Mouse (Mus musculus) R1 (cell line): Measurements from ENCODE around the gene Gm10337.

Experiments
- DNase-seq: peaks from one replicate; pipeline ENCODE4 v3.0.0-alpha.2; 2018; ENCODE audit warnings: low read depth, low spot score

Gene Gm10337

DNA sequence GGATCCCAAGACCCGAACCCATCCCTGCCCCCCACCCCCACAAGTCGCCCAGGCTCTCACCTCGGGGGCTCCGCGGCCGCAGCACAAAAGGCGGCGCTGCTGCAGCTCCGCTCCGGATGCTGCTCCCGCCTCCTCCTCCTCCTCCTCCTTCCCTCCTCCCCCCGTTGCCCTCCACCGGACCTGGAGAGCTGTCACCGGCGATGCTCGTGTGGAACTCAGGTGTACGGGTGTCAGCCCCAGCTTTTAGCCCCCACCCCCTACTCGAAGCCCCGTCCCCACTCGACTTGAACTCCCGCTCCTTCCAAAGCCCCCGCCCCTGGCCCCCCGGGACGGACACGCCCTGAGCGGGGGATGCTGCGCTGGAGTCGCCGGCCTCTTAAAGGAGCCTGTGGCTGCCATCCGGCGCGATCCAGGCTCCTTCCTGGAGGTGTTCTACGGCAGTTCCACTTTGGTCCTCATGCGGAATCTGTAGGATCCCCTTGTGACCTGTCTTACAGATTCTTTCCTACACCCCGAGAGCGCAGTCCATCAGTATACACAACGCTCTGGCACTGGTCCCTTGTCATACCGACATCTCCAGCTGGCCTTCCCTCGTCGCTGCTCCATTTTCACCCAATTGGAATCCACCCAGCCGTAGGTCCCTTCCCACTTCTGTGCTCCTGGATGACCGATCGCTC lies 13.3 kb downstream of the Gm10337 start, which contains the start of gene Map3k12:
TSS of gene Map3k12 (minus strand) at position 337 of the 677 bp plus-strand sequence.
- peak; percentile 75 for DNase-seq

GRCm38 (mm10) chr15:102517631-102517975 lies 14.1 kb downstream of the Gm10337 start:
- DNase-seq: no peak

DNA sequence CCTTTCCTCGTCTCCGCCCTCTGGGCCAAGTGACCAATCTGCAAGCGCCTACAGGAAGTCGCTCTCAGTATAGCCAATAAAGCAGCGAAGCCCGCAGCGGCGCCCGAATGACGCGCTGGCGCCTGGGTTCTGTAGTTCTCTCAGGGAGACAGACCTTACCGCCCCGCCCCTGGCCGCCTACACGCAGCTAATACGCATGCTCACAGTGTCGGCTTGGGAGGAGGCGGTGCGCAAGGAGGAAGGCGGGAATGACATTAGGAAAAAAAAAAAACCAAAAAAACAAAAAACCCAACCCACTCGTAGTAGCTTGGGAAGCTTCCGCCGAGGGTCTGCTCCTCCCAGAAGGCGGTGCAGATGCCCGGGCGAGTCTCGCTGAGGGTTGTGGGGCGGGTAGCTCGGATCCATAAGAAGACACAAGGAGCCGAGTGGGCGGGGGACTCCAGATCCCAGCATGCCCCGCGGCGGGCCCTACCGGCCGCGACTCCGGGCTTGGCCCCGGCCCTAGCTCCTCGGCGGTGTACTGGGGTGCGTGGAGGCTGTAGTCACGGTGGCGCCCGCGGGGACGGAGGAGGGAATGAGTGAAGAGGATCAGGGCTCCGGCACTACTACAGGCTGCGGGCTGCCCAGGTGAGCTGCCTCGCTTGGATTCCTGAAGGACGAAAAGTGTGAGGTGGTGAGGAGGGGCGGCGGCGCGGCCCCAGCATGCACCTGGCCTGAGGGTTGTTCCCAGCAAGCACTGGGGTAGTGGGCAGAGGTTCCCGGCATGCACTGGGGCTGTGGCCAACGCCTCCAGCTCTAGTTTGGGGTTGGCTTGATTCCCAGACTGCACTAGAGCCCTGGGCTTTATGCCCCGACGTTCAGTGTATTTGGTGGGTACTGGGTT lies 14.7 kb downstream of the Gm10337 start, which contains the start of gene Tarbp2:
TSS of gene Tarbp2 (plus strand) at position 217 of the 883 bp plus-strand sequence.
- peak; percentile 100 for DNase-seq

DNA sequence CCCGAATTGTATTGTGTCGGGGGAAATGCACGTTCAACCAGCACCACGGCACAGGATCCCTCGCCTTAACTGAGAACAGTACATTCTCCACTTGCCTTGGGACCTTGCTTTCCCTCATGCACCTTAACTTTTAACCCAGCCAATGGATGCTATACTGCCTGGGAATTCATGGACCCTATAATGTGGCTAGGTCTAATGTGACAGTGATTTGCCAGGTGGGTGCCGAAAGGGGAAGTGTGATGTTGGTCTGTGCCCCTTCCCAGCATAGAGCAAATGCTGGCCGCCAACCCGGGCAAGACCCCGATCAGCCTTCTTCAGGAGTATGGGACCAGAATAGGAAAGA lies 15.3 kb downstream of the Gm10337 start:
- DNase-seq: no peak

GRCm38 (mm10) chr15:102519211-102520141 lies 16.0 kb downstream of the Gm10337 start:
- DNase-seq: no peak

- DNase-seq: no peak
Observed at GRCm38 (mm10) chr15:102520416-102520815, 16.9 kb downstream of the Gm10337 start.

DNA sequence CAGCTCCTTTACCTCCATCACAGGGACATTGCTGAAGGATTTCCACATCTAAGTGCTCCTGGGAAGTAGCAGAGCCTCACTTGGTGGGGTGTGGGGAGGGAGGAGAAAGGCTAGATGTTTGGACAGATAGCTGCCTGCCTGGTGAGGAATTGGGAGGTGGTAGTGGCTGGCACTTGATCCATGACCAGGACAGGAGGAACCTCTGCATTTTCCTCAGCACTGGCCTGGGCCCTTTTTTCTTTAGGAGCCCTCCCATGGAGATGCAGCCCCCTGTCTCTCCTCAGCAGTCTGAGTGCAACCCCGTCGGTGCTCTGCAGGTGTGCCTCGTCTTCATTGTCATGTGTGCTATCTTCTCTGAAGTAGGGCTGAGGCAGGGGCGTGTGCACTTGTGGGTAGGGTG lies 18.0 kb downstream of the Gm10337 start:
- no peak for DNase-seq

- peak; percentile 77 for DNase-seq
Observed at GRCm38 (mm10) chr15:102524892-102525485, 21.5 kb downstream of the Gm10337 start, which contains the start of gene Npff. Gene Npff, minus strand, starts transcription at chr15:102524942.

DNA sequence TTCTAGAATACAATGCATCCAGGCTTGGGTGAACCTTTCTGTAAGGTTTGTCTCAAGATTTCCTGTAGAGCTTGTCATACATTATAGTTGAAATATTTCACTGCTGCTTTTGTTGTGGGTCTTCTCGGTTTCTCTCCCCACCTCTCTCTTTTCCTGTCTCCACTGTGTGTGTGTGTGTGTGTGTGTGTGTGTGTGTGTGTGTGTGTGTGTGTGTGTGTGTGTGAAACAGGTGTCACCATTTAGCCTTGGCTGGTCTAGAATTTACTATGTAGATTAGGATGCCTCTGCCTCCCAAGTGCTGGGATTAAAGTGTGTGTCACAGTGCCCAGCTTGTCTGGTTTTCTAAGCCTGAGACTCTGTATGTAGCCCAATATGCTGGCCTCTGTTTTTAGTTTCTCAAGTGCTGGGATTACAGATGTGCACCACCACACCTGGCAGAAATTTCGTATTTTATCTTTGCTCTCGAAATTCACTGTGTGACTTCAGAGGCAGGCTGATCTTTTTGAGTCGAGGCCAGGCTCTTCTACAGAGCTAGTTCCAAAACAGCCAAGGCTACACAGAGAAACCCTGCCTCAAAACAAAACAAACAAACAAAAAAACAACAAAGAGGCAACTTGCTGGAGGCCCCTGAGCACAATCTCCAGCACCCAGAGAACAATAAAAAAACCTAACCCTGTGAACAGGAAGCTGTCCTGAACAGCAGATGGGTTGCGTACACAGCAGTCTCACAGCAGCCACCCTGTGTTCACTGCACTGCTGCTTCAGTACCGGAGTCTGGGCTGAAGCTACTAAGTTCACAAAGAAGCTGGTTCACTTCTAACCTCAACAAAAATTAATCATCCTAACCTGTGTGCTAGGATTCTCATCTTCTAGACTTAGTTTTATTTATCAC lies 22.8 kb downstream of the Gm10337 start:
- DNase-seq: no peak

DNA sequence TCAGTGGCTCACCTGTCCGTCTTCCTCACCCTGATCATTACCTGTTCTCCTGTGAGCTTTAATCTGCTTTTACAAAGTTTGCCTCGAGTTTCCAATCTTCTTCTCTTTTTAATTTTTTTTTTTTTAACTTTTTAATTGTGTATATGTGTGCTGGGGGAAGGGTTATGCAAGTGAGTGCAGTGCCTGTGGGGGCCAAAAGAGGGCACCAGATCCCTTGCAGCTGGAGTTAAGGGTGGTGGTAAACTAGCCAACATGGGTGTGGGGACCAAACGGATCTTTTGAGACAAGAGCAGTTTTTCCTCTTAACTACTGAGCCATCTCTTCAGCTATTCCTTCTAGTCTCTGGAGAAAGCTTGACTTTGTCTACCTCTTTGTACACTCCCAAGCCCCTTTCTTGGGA lies 24.4 kb downstream of the Gm10337 start:
- peak; percentile 60 for DNase-seq

DNA sequence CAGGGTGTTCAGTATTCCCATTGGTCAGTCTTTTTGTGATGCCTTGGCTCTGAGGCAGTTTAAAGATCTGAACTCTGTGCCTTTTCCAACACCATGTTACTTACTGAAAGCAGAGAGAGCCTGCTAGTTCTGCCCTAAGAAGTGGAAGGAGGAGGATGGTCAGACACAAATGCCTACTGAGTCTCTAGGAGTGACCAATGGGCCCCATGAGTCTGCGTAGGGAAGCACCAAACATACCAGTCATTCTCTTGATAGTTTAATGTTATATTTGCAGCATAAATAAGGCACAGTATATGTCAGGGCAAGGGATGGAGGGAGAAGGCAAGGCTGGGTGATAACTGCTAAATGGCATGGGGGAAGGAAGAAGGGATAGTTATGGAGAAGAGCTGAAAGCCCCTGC lies 24.9 kb downstream of the Gm10337 start:
- no peak for DNase-seq

DNA sequence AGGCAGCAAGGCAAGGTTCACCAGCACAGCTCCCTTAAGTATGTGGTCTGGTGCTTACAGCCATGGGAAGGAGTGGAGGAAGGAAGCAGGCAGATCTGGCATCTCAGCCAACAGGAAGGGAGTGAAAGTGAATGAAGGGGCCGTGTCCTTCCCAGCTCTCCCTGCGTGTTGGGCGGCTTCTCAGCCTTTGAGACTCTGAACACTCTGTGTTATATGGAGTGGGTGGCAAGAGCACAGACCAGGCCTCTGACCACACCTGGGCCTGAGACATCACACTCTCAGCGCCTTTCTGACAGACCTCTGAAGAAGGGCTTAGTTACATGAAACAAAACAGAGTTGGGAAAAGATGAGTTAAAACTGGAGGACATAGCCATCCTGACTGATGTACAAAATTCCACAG lies 27.0 kb downstream of the Gm10337 start:
- DNase-seq: no peak

DNA sequence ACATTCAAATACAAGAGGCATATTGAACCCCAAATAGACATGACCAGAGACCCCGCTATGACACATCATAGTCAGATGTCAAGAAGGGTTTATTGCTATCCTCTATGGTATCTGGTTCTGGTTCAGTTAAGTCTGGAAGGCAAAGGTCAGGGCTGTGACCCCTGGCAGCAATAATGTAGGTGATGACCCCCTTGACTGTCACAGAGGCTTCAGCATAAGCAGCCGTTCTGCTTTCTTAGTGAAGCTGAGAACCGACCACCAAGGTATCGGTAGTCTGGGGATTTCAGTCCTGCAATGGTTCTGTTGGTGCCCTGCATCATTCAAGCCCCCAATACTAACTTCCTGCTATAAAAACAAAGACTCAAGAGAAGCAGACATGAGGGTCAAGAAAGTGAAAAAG lies 28.1 kb downstream of the Gm10337 start:
- no peak for DNase-seq

- DNase-seq: no peak
Observed at GRCm38 (mm10) chr15:102532106-102532900, 28.8 kb downstream of the Gm10337 start.

GRCm38 (mm10) chr15:102533926-102534325 lies 30.4 kb downstream of the Gm10337 start:
- DNase-seq: no peak

- no peak for DNase-seq
Observed at GRCm38 (mm10) chr15:102544801-102545200, 41.3 kb downstream of the Gm10337 start.

GRCm38 (mm10) chr15:102546246-102546645 lies 42.7 kb downstream of the Gm10337 start:
- no peak for DNase-seq

DNA sequence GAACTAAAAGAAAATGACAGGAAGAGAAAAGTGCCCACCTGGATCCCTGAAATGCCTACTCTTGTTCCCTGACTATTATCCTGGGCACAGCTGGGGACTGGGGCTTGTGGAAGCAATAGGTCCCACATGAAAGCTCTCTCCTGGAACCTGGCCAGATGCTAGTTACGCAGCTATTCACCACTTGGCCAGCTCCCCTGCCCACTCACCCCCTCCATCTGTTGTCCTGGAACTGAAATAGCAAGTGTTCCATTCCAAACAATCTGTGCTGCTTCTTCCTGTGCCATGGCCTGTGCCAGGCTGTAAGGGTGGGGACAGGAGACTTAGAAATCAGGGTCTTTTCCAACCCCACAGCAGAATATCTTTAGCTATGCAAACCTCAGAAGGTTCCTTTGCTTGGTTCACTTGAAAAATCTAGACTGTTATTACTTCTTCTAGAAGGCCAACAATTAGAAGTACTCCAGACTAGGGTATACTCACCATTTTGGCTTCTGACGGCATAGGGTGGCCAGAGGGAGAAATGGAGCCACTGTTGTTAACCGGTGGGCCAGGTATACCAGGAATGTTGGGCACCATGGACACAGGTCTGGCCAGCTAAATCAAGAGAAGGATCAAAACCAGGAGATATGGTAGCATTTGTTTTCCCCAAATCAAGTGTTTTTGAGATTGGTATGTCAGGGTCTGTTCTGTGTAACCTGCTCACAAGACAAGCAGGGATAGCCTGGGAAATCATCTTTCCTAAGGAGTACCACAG lies 43.3 kb downstream of the Gm10337 start:
- DNase-seq: no peak

- DNase-seq: no peak
Observed at GRCm38 (mm10) chr15:102547478-102547877, 44.0 kb downstream of the Gm10337 start.
